Mouse (Mus musculus): ENCODE data around the gene Ocel1.

DNA sequence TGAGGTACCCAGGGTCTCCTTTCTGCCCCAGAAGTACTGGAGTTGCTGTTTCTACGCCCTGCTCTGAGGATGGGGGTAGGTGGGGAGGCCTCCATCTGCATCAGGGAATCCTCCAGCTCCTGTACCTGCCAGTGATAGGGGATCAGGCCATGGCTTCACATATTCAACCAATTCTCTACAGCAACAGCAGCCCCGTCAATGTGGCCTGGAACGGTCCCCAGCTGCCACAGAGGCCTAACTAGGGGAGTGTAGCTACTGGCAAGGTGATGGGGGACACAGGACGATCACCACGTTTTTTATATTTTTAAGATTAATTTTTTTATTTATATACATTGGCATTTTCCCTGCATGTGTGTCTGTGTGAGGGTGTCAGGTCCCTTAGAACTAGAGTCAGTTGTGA, 21.3 kb downstream of the Ocel1 start:
- TF ChIP-seq CTCF (IDR thresholded peaks at IDR 0.05; ENCODE audit: control insufficient read depth, insufficient read depth, insufficient replicate concordance, low read depth, low read length) (no peak), POLR2A (IDR thresholded peaks at IDR 0.05; ENCODE audit: control insufficient read depth, low read depth, low read length) (no peak)

Measured in testis, adult 2 months (tissue).